Mouse (Mus musculus): ENCODE data around the gene Nif3l1. TPM values are rescaled to one million over a fixed set of nuclear protein-coding genes. Genes with fewer than 3 reads are reported as not detected.

The Nif3l1 gene
- polyA plus RNA-seq, 1 experiment: 29.1 TPM

DNA sequence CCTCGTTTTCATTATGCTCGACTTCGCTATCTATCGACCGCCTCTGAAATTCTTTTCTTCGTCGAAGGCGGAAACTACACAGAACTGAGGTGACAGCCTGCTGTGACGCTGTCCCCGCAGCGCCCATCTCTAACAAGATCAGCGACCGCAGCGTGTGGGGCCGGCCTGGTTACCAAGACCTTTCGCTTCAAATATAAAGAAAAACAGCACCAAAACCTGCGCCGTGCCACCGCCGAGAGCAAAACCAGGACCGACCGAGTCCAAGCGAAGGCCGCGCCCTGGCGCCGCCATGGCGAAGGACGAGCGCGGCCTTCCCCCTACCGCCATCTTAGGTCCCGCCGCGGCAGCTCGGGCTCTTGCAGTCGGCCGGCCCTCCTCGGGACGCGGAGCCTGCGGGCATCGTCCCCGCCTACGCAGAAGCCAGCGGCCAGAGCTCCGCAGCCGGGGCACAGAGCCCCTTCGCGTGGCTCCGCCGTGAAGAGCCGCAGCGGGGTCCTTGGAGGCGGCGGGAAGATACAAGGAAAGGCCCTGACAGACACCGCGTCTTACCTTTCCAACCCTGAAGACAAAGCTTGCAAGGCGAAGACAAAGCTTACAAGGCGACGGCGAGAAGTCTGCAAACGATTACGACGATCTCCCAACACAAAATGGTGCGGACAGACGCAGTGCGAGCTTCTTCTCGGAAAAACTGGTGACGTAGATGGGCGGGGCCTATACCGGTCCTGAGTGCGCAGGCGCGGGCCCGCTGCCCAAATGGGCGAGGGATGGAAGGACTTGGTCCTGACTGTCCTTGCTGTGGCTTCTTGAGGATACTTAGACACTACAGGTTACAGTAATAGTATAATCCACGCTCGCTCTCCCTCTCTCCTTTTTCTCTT, 21.3 kb upstream of the Nif3l1 start, which contains the start of gene Clk1:
Gene Clk1 (minus strand): TSS at position 696 of the 878 bp plus-strand sequence.
- no peaks in the 10 kb centered on the region for H3K27me3 ChIP-seq (ENCODE audit: control insufficient read depth, insufficient read depth, low read length)
- peak within 1 kb of the TSS; percentile 93 for H3K4me3 ChIP-seq (replicated peaks; ENCODE audit: insufficient read depth, low read depth, low read length)
- TF ChIP-seq POLR2A (IDR thresholded peaks at IDR 0.05; ENCODE audit: borderline replicate concordance, insufficient read depth, low read length): peak; percentile 100
- TF ChIP-seq CTCF (IDR thresholded peaks at IDR 0.05; ENCODE audit: borderline replicate concordance, insufficient read depth, low read depth, low read length): no peak
- peak; percentile 97 to 99 for DNase-seq
- peaks cover 3% of the 10 kb centered on the region; the same call in 1 of the 2 replicates for H3K4me1 ChIP-seq (ENCODE audit: control insufficient read depth, insufficient read depth, low read length)
- peak within 1 kb of the TSS; percentile 93 for H3K27ac ChIP-seq (ENCODE audit: insufficient read depth, low read length)
- under 1% methylated on average over 79 of the region's 79 CpGs for WGBS

DNA sequence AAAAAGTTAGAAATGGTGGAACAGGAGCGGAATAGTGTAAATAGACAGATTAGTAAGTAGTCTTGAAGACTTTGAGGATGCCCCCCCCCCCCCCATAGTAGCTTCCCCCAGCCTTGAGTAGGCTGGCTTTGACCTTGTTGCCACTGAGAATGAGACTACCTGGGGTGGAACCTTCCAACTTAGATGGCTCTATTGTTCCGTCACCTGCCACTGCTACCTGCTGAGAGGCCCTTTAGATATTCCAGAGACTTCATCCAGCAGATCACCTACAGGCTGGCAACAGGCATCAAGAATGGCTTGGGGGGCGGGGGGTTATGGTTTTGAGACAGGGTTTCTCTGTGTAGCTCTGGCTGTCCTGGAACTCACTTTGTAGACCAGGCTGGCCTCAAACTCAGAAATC, 20.4 kb upstream of the Nif3l1 start:
- no peak overlapping the region for H3K27ac ChIP-seq (ENCODE audit: insufficient read depth, low read length)
- no peak for TF ChIP-seq CTCF (IDR thresholded peaks at IDR 0.05; ENCODE audit: borderline replicate concordance, insufficient read depth, low read depth, low read length)
- TF ChIP-seq POLR2A (IDR thresholded peaks at IDR 0.05; ENCODE audit: borderline replicate concordance, insufficient read depth, low read length): no peak
- 81% methylated on average over 3 of the region's 3 CpGs for WGBS
- no peak overlapping the region for H3K4me3 ChIP-seq (replicated peaks; ENCODE audit: insufficient read depth, low read depth, low read length)
- H3K27me3 ChIP-seq (ENCODE audit: control insufficient read depth, insufficient read depth, low read length): no peaks in the 10 kb centered on the region
- H3K4me1 ChIP-seq (ENCODE audit: control insufficient read depth, insufficient read depth, low read length): no peaks in the 10 kb centered on the region; the same call in 1 of the 2 replicates
- peak in 1 of 2 experiments; percentile 11 for DNase-seq

DNA sequence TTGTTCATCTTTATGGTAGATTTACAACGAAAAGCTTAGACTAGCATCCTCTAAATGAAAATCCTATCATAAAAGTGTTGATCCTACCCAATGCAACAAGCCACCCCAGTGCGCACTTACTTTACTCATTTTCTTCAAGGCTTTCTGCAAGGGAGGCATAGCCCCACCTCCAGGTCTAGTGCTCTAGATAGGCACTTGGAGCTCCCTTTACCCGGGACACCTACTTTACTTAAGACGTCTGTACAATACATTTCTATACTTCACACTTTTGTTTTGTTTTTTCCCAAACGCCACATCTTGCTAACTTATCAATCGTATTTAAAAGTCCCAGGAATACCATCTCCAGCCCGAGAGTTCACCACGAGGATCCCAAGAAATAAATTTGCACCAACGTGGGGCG, 260 bp upstream of the Nif3l1 start:
- Histone ChIP-seq H3K27ac (ENCODE audit: insufficient read depth, low read length) (no peak overlapping the region), H3K4me3 (replicated peaks; ENCODE audit: insufficient read depth, low read depth, low read length) (peak overlapping the region; percentile 69), H3K4me1 (ENCODE audit: control insufficient read depth, insufficient read depth, low read length) (peaks cover 9% of the 10 kb centered on the region), H3K27me3 (ENCODE audit: control insufficient read depth, insufficient read depth, low read length) (no peaks in the 10 kb centered on the region)
- TF ChIP-seq POLR2A (IDR thresholded peaks at IDR 0.05; ENCODE audit: borderline replicate concordance, insufficient read depth, low read length) (no peak), CTCF (IDR thresholded peaks at IDR 0.05; ENCODE audit: borderline replicate concordance, insufficient read depth, low read depth, low read length) (no peak)
- 9% methylated on average over 10 of the region's 10 CpGs for WGBS
- DNase-seq: no peak

DNA sequence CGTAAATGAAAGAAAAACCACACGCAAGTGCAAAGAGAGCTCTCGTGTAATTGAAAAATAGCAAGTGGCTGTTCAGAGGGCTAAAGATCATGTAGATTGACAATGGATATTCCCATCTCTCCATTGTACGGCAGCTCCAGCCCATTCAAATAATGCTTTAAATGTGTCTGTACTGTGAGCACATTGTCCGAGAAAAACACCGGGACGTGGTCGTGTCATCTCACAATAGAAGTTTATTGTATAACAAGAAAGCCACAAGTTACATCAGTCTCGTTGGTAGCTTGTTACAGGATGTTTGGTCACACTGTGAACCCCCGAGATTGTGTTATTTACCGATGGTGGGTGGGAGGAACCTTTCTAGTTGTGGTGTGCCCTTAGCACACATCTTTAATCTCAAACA, 910 bp downstream of the Nif3l1 start:
- Histone ChIP-seq H3K4me1 (ENCODE audit: control insufficient read depth, insufficient read depth, low read length) (peaks cover 9% of the 10 kb centered on the region), H3K4me3 (replicated peaks; ENCODE audit: insufficient read depth, low read depth, low read length) (peak overlapping the region; percentile 69), H3K27ac (ENCODE audit: insufficient read depth, low read length) (no peak overlapping the region), H3K27me3 (ENCODE audit: control insufficient read depth, insufficient read depth, low read length) (no peaks in the 10 kb centered on the region)
- WGBS: under 1% methylated on average over 11 of the region's 11 CpGs
- DNase-seq: peak in 1 of 2 experiments; percentile 11
- TF ChIP-seq POLR2A (IDR thresholded peaks at IDR 0.05; ENCODE audit: borderline replicate concordance, insufficient read depth, low read length) (no peak), CTCF (IDR thresholded peaks at IDR 0.05; ENCODE audit: borderline replicate concordance, insufficient read depth, low read depth, low read length) (no peak)

DNA sequence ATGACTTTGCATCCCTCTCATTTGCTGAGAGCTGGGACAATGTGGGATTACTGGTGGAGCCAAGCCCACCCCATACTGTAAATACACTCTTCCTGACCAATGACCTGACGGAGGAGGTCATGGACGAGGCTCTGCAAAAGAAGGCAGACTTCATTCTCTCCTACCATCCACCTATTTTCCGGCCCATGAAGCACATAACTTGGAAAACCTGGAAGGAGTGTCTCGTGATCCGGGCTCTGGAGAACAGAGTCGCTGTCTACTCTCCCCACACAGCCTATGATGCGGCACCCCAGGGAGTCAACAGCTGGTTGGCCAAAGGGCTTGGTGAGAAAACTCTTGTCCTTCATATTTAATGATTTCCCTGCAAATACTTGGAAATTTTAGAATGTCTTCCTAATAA, 2.8 kb downstream of the Nif3l1 start:
- Histone ChIP-seq H3K4me1 (ENCODE audit: control insufficient read depth, insufficient read depth, low read length) (peaks cover 9% of the 10 kb centered on the region), H3K27me3 (ENCODE audit: control insufficient read depth, insufficient read depth, low read length) (no peaks in the 10 kb centered on the region), H3K4me3 (replicated peaks; ENCODE audit: insufficient read depth, low read depth, low read length) (no peak overlapping the region), H3K27ac (ENCODE audit: insufficient read depth, low read length) (no peak overlapping the region)
- TF ChIP-seq POLR2A (IDR thresholded peaks at IDR 0.05; ENCODE audit: borderline replicate concordance, insufficient read depth, low read length) (no peak), CTCF (IDR thresholded peaks at IDR 0.05; ENCODE audit: borderline replicate concordance, insufficient read depth, low read depth, low read length) (no peak)
- 81% methylated on average over 7 of the region's 7 CpGs for WGBS
- DNase-seq: no peak

DNA sequence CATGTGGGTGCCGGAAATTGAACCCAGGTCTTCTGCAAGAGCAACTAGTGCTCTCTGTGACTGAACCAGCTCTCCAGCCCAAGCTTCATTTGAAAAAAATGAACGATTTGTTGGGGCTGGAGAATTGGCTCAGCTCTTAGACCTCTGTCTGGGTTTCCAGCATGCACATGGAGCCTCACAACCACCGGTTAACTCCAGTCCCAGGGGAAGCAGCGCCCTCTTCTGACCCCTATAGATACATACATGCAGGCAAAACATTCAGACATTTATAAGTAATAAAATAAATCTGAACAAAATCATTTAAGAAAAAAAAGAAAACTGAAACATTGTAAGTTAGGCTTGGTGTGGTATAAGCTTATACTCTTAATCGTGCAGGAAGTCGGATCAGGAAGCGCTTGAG, 3.4 kb downstream of the Nif3l1 start:
- TF ChIP-seq CTCF (IDR thresholded peaks at IDR 0.05; ENCODE audit: borderline replicate concordance, insufficient read depth, low read depth, low read length) (no peak), POLR2A (IDR thresholded peaks at IDR 0.05; ENCODE audit: borderline replicate concordance, insufficient read depth, low read length) (no peak)
- no peak for DNase-seq
- Histone ChIP-seq H3K27ac (ENCODE audit: insufficient read depth, low read length) (no peak overlapping the region), H3K4me1 (ENCODE audit: control insufficient read depth, insufficient read depth, low read length) (peaks cover 9% of the 10 kb centered on the region), H3K4me3 (replicated peaks; ENCODE audit: insufficient read depth, low read depth, low read length) (no peak overlapping the region), H3K27me3 (ENCODE audit: control insufficient read depth, insufficient read depth, low read length) (no peaks in the 10 kb centered on the region)
- 86% methylated on average over 7 of the region's 7 CpGs for WGBS

DNA sequence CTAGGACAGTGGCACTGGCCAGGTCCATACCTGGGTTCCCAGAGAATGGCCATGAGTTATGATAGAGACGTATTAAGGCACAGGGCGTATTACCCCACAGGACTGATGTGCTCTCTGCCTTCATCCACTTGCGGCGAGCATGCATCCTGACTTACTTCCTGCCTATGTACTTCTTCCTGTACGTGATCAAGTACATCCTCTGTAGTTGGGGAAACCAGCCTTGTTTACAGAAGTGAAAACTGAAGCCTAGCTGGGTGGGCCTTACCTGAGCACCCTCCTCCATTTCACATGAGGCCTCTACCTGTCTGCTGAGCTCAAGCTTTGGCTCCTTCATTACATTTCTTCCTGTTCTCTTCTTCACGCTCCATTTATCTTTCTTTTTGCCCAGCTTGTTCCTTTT, 9.4 kb downstream of the Nif3l1 start:
- DNase-seq: no peak
- 95% methylated on average over 6 of the region's 6 CpGs for WGBS
- H3K4me3 ChIP-seq (replicated peaks; ENCODE audit: insufficient read depth, low read depth, low read length): no peak overlapping the region
- H3K4me1 ChIP-seq (ENCODE audit: control insufficient read depth, insufficient read depth, low read length): no peaks in the 10 kb centered on the region
- H3K27ac ChIP-seq (ENCODE audit: insufficient read depth, low read length): no peak overlapping the region
- H3K27me3 ChIP-seq (ENCODE audit: control insufficient read depth, insufficient read depth, low read length): no peaks in the 10 kb centered on the region
- TF ChIP-seq CTCF (IDR thresholded peaks at IDR 0.05; ENCODE audit: borderline replicate concordance, insufficient read depth, low read depth, low read length): no peak
- no peak for TF ChIP-seq POLR2A (IDR thresholded peaks at IDR 0.05; ENCODE audit: borderline replicate concordance, insufficient read depth, low read length)

DNA sequence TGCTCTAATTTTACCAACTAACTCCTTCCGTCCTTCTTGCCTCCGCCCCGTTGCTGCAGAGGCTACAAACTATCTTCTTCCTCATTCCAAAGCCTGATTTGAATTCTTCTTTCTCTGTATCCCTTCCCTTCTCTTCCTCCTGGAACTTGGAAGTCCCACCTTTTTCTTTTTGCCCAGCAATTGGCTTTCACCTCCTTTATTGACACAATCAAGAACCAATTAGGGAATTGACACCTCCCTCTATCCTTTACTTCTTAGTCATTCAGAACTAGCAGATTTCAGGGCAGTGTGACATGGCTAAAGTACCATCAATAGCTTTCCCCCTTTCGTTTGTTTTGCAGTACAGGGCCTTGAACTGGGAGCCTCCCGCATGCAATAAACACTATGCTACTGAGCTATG, 13.2 kb downstream of the Nif3l1 start:
- Histone ChIP-seq H3K27ac (ENCODE audit: insufficient read depth, low read length) (no peak overlapping the region), H3K27me3 (ENCODE audit: control insufficient read depth, insufficient read depth, low read length) (no peaks in the 10 kb centered on the region), H3K4me1 (ENCODE audit: control insufficient read depth, insufficient read depth, low read length) (no peaks in the 10 kb centered on the region), H3K4me3 (replicated peaks; ENCODE audit: insufficient read depth, low read depth, low read length) (no peak overlapping the region)
- 94% methylated on average over 5 of the region's 5 CpGs for WGBS
- DNase-seq: no peak
- no peak for TF ChIP-seq POLR2A (IDR thresholded peaks at IDR 0.05; ENCODE audit: borderline replicate concordance, insufficient read depth, low read length)
- no peak for TF ChIP-seq CTCF (IDR thresholded peaks at IDR 0.05; ENCODE audit: borderline replicate concordance, insufficient read depth, low read depth, low read length)
